In the genomic region with DNA sequence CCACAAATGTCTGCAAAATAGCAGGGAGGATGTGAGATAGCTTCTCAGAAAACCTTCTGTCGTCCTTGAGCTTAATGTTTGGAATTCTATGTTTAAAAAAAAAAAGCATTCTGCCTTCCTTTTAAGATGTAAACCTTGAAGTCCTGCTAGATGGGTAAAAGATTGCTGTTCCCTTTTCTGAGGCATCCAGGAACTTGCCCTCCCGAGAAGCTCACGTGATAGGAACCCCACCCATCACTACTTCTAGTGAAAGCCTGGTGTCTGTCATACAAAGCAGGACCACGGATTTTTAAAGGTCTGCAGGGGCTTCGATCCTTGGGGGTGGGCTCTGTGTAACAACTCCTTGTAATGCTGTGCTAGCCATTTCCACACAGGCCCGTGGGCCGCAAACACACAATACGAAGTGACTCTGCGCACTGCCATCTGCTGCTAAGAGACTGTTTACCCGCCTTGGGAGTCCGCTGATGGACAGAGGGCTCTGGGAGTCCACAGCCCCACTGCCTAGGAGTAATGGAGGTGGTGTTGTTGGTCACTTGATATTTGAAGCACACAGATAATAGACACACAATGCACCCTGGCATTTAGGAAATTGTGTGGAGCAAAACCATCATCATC, we compare ENCODE assay signal across 14 mouse cellular contexts. TPM values are rescaled to one million over a fixed set of nuclear protein-coding genes. Genes with fewer than 3 reads are reported as not detected.
DNase-seq lines count a peak whose midpoint lies in the region; ATAC-seq and TF ChIP-seq lines count a peak whose summit lies in the region.
"Had no signal": no experiment of that assay in that cellular context is flagged by ENCODE, and none has a peak within 500 bp of the region (broad histone marks: within the 10 kb centered on the region; RNA-seq: fewer than 3 reads in every experiment).

No protein-coding gene starts in this region.

- H3K36me3 ChIP-seq in hindbrain, embryonic 13.5 days, result no peaks in the 10 kb centered on the region
- no peaks in the 10 kb centered on the region for H3K36me3 ChIP-seq in midbrain, embryonic 15.5 days (replicated peaks)
- H3K36me3 ChIP-seq: embryonic facial prominence, embryonic 15.5 days; heart, embryonic 13.5 days; lung, embryonic 15.5 days had no signal

- no peak overlapping the region for H3K4me2 ChIP-seq in hindbrain, embryonic 13.5 days
- H3K4me2 ChIP-seq in midbrain, embryonic 15.5 days, result no peak overlapping the region
- H3K4me2 ChIP-seq: embryonic facial prominence, embryonic 15.5 days; heart, embryonic 13.5 days; lung, embryonic 15.5 days had no signal

- no peaks in the 10 kb centered on the region for H3K27me3 ChIP-seq in hindbrain, embryonic 13.5 days
- H3K27me3 ChIP-seq in midbrain, embryonic 15.5 days (replicated peaks), result no peaks in the 10 kb centered on the region
- H3K27me3 ChIP-seq: embryonic facial prominence, embryonic 15.5 days; heart, embryonic 13.5 days; lung, embryonic 15.5 days had no signal

- no peaks in the 10 kb centered on the region for H3K9me3 ChIP-seq in hindbrain, embryonic 13.5 days
- no peaks in the 10 kb centered on the region for H3K9me3 ChIP-seq in midbrain, embryonic 15.5 days
- H3K9me3 ChIP-seq: embryonic facial prominence, embryonic 15.5 days; heart, embryonic 13.5 days; lung, embryonic 15.5 days had no signal

- H3K4me1 ChIP-seq in hindbrain, embryonic 13.5 days (replicated peaks), result peaks cover 34% of the 10 kb centered on the region
- H3K4me1 ChIP-seq in midbrain, embryonic 15.5 days, result peaks cover 29% of the 10 kb centered on the region

- H3K9ac ChIP-seq in hindbrain, embryonic 13.5 days, result no peak overlapping the region
- H3K9ac ChIP-seq in midbrain, embryonic 15.5 days, result no peak overlapping the region
- H3K9ac ChIP-seq: embryonic facial prominence, embryonic 15.5 days; heart, embryonic 13.5 days; lung, embryonic 15.5 days had no signal

- TF ChIP-seq CTCF in layer of hippocampus, adult 2 months (conservative IDR thresholded peaks at IDR 0.05), result no peak
- TF ChIP-seq CTCF in brain, embryonic 14.5 days (IDR thresholded peaks at IDR 0.05; ENCODE audit: borderline replicate concordance, extremely low read depth, insufficient read depth, insufficient read length), result no peak

- ATAC-seq in hindbrain, embryonic 13.5 days (ENCODE audit: low FRiP score), result no peak
- peak; percentile 55 for ATAC-seq in midbrain, embryonic 15.5 days (replicated peaks)
- ATAC-seq: inflammation-experienced regulatory T-cells, adult 6 months had no signal

- DNase-seq in layer of hippocampus, adult 2 months (ENCODE audit: low spot score in 2 of 2), result no peak
- DNase-seq in layer of hippocampus, adult 9-10 months (ENCODE audit: low spot score), result no peak
- peak; percentile 56 for DNase-seq in brain, embryonic 14.5 days (ENCODE audit: low read depth)
- DNase-seq in retina, postnatal 1 day, result no peak
- no peak for DNase-seq in kidney, postnatal 36 days
- no peak for DNase-seq in heart, adult 18-20 months
- DNase-seq: cerebellum, adult 9-11 months had no signal

- no peak for TF ChIP-seq POLR2A in brain, embryonic 14.5 days (IDR thresholded peaks at IDR 0.05; ENCODE audit: borderline replicate concordance, extremely low read depth, insufficient read depth, insufficient read length, poor library complexity, severe bottlenecking)

- H3K27ac ChIP-seq in layer of hippocampus, adult 2 months, result peak overlapping the region; percentile 91
- H3K27ac ChIP-seq in hindbrain, embryonic 13.5 days, result peak overlapping the region; percentile 58
- peak overlapping the region; percentile 31 for H3K27ac ChIP-seq in midbrain, embryonic 15.5 days
- H3K27ac ChIP-seq: embryonic facial prominence, embryonic 15.5 days; heart, embryonic 13.5 days; lung, embryonic 15.5 days had no signal

- WGBS in hindbrain, embryonic 13.5 days, result 42% methylated on average over 11 of the region's 11 CpGs
- WGBS in midbrain, embryonic 15.5 days, result 35% methylated on average over 11 of the region's 11 CpGs

- H3K4me3 ChIP-seq in layer of hippocampus, adult 2 months, result no peak overlapping the region
- H3K4me3 ChIP-seq in hindbrain, embryonic 13.5 days, result no peak overlapping the region
- H3K4me3 ChIP-seq in midbrain, embryonic 15.5 days, result no peak overlapping the region
- H3K4me3 ChIP-seq: embryonic facial prominence, embryonic 15.5 days; heart, embryonic 13.5 days; lung, embryonic 15.5 days had no signal

RNA-seq across cellular contexts. Expression of a gene that starts 43.3 kb away (rescaled TPM):
- 1 to 10 TPM; 2.0 to 2.8 TPM for total RNA-seq in layer of hippocampus, adult 2 months (2021)
- polyA plus RNA-seq in brain, embryonic 14.5 days (2012; rRNA removed), result 0.19 and 0.26 TPM in 2 replicates
- 0.58 and 0.64 TPM in 2 replicates for polyA plus RNA-seq in hindbrain, embryonic 13.5 days (2015; fragmentation: Nextera tagmentation; extraction: Ambion mirVana)
- polyA plus RNA-seq in midbrain, embryonic 15.5 days (2015; fragmentation: Nextera tagmentation; extraction: Ambion mirVana), result 0.47 and 0.71 TPM in 2 replicates
- 1 to 10 TPM; 1.3 to 1.6 TPM for total RNA-seq in heart, adult 18-20 months (2021)
- total RNA-seq: megakaryocyte-erythroid progenitor cell, adult 5-6 weeks had no signal
- polyA plus RNA-seq: inflammation-experienced regulatory T-cells, adult 6 months had no signal

Comparison
In these comparisons a context has a peak if more than half of its experiments do, and no peak if none do; other contexts are left out.
1. H3K27ac ChIP-seq: peak in every context shown above with its lines; median percentile 91 in layer of hippocampus, adult 2 months; 58 in hindbrain, embryonic 13.5 days; 31 in midbrain, embryonic 15.5 days.